Mouse (Mus musculus): ENCODE data around the gene Pik3r5.

Pik3r5 gene

GRCm38 (mm10) chr11:68448356-68448755, 16.4 kb downstream of the Pik3r5 start:
- no peak for DNase-seq (ENCODE audit: low read depth, low spot score)

DNA sequence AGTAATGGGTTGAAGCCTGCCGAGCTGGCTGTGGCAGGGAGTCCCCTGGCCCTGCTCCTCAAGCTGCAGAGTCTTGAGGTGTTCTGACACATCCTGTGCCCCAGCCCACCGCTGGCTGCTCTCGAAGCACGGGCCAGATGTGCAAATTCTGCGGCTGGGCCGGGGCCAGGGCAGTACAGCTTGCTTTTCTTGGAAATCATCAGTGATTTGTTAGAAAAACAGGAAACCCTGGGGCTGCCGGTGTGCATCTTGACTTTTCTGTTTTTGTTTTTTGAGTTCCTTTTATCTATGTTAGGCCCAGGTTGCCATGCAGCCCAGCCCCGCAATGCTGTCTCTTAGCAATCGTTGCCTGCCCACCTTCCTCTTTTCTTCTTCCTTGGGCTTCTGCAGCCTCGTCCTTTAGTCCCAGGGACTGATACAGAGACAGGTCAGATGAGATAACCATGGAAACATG, 19.4 kb downstream of the Pik3r5 start:
- DNase-seq (ENCODE audit: low read depth, low spot score), result no peak

- no peak for DNase-seq (ENCODE audit: low read depth, low spot score)
These were observed 20.0 kb downstream of the Pik3r5 start for GRCm38 (mm10) chr11:68451747-68452405.

- DNase-seq (ENCODE audit: low read depth, low spot score), result no peak
These were observed 20.8 kb downstream of the Pik3r5 start for GRCm38 (mm10) chr11:68452740-68453139.

GRCm38 (mm10) chr11:68453301-68453700, 21.4 kb downstream of the Pik3r5 start:
- no peak for DNase-seq (ENCODE audit: low read depth, low spot score)

DNA sequence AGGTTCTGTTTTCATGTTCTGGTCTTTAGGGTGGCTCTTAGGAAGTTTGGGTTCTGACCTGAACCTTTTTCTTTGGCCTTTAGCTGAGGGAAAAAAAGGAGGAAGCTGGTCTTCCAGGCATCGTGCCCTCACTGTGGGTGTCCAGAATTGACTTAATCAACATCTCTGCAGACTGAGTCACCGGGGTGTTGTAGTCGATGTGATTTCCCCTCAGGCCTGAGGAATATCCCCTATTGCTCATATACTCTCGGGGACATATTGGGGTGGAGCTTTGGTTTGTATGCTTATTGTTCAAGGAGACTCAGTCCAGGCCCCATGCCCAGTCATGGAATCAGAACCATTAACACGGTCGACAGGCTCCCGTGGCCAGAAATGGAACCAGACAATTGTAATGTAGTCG, 26.2 kb downstream of the Pik3r5 start:
- no peak for DNase-seq (ENCODE audit: low read depth, low spot score)

- no peak for DNase-seq (ENCODE audit: low read depth, low spot score)
These were observed 27.1 kb downstream of the Pik3r5 start for GRCm38 (mm10) chr11:68459021-68459420.

DNA sequence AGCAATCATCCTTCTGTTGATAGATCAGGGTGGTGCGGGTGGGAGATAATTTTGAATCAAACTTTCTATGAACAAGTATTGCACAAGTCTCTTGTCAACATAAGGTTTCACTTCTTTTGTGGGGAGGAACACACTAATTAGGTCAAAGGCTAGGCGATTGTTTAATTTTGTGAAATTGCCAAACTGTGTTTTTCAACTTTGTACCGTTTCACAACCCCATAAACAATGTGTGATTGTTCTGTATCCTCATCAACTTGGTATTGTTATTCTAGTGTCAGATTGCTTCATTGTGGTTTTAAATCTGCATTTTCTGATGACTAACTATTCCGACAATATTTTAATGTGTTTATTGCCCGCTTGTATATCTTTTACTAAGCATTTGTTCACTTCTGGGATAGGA, 27.6 kb downstream of the Pik3r5 start:
- DNase-seq (ENCODE audit: low read depth, low spot score), result no peak

- DNase-seq (ENCODE audit: low read depth, low spot score), result no peak
These were observed 30.8 kb downstream of the Pik3r5 start for GRCm38 (mm10) chr11:68462716-68463115.

GRCm38 (mm10) chr11:68464260-68464659, 32.3 kb downstream of the Pik3r5 start:
- DNase-seq (ENCODE audit: low read depth, low spot score), result no peak

- no peak for DNase-seq (ENCODE audit: low read depth, low spot score)
These were observed 33.2 kb downstream of the Pik3r5 start for GRCm38 (mm10) chr11:68465090-68465489.

GRCm38 (mm10) chr11:68467441-68467840, 35.5 kb downstream of the Pik3r5 start:
- no peak for DNase-seq (ENCODE audit: low read depth, low spot score)

GRCm38 (mm10) chr11:68467962-68468612, 36.2 kb downstream of the Pik3r5 start:
- DNase-seq (ENCODE audit: low read depth, low spot score), result no peak

DNA sequence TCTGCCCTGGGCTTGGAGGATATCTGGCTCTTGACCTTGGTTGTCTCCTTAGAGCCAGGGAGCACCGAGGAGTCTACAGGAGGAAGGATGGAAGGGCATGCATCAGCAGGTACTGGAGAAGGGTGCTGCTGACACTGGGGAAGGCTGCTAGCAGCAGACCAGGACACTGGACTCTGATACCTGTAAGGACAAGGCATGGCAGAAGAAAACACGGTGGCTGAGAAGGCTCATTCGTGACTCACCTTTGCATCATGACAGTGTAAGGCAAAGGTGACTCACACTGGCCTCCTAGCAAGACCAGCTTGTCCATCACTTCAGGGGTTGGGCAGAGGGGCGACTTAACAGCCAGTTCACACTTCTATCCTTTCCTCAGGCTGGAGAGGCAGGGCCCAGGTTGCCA, 37.0 kb downstream of the Pik3r5 start:
- no peak for DNase-seq (ENCODE audit: low read depth, low spot score)

- no peak for DNase-seq (ENCODE audit: low read depth, low spot score)
These were observed 40.4 kb downstream of the Pik3r5 start for GRCm38 (mm10) chr11:68472162-68472849.

DNA sequence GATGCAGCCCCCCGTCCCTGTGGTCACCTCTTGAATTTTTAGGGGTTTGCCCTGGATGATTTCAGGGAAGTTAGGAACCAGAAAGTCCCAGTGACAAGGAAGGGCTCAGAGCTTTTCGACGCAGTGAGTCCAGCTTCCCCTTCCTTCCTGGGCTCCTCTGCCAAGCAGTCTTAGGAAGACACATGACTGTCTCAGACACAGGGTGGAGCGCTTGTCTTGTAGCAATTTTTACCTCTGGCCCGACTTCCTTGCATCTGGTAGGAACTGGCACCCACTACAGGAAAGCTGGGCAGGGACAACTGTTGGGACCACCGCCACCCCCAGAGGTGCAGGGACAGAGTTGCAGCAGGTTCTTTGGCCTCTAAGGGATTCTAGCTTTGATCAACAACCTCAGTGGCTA, 42.7 kb downstream of the Pik3r5 start:
- DNase-seq (ENCODE audit: low read depth, low spot score), result no peak

DNA sequence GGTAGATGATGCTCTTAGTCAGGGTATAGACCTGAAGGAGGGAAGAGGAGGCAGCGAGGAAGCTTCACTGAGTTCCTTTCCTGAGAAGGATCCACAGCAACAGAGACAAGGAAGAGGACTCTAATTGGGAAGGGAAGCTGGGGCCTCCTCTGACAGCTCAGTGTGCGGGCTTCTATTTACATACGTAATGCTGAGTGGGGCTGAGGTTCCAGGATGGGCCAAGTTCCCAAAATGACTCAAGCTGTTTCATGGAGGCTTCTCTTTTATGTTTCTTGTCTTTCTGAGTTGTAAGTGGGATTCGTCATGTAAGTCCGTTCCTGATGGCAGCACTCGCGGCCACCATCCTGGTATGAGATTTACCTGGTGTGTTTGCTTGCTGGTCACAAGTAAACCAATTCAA, 43.8 kb downstream of the Pik3r5 start:
- DNase-seq (ENCODE audit: low read depth, low spot score), result no peak

GRCm38 (mm10) chr11:68477661-68478060, 45.7 kb downstream of the Pik3r5 start:
- DNase-seq (ENCODE audit: low read depth, low spot score), result no peak

- no peak for DNase-seq (ENCODE audit: low read depth, low spot score)
These were observed 46.7 kb downstream of the Pik3r5 start for GRCm38 (mm10) chr11:68478574-68478981.

- DNase-seq (ENCODE audit: low read depth, low spot score), result no peak
These were observed 48.7 kb downstream of the Pik3r5 start for GRCm38 (mm10) chr11:68480660-68481059.

GRCm38 (mm10) chr11:68482001-68482400, 50.1 kb downstream of the Pik3r5 start:
- DNase-seq (ENCODE audit: low read depth, low spot score), result no peak

- DNase-seq (ENCODE audit: low read depth, low spot score), result no peak
These were observed 51.3 kb downstream of the Pik3r5 start for GRCm38 (mm10) chr11:68483213-68483612.

- DNase-seq (ENCODE audit: low read depth, low spot score), result no peak
These were observed 52.5 kb downstream of the Pik3r5 start for GRCm38 (mm10) chr11:68484431-68484830.

Measured in brain, embryonic 18.5 days (tissue).